Mouse (Mus musculus): ENCODE data around the gene Galnt4. TPM values are rescaled to one million over a fixed set of nuclear protein-coding genes. Genes with fewer than 3 reads are reported as not detected.
A peak's percentile ranks its signal among the peaks of the same experiment; 100 is the strongest.

Gene Galnt4
- polyA plus RNA-seq, 1 experiment from 2014 or later = 7.2 TPM

DNA sequence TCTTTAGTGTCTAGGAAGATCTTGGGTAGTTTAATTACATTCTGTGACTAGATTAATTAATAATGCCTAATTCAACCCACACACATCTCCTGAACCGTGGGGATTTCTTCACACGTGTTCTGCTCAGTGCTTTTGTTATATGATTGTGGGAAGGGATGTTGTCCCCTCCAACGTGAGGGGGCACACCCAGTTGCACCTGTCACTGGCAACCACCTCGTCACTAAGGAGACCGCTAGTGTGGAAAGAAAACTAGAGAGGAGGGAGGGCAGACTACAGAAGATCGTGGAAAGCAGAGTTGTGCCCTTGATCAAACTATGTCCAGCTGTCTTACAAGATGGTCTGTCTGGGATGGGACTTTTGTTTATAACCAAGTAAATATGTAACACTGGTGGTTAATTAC lies 21.9 kb upstream of the Galnt4 start:
- H3K27me3 ChIP-seq = no peaks in the 10 kb centered on the region
- no peak for TF ChIP-seq CTCF (IDR thresholded peaks at IDR 0.05)
- DNase-seq (ENCODE audit: low read depth, low spot score) (no peak), ATAC-seq (no peak)
- ChIA-PET POLR2A (no interaction called here), CTCF (interaction anchor here (0.9 to 1.5 kb wide), 5 partner anchors 9 to 599 kb away, joined by 3 read pairs; no protein-coding TSS in a partner anchor)
- in situ Hi-C loops (cut with MboI; ENCODE audit: low pct_unique_long_range_greater_than_20kb) = loop anchor here (10.0 to 25.0 kb wide), 3 partner anchors 699 to 1371 kb away; no protein-coding TSS in a partner anchor

DNA sequence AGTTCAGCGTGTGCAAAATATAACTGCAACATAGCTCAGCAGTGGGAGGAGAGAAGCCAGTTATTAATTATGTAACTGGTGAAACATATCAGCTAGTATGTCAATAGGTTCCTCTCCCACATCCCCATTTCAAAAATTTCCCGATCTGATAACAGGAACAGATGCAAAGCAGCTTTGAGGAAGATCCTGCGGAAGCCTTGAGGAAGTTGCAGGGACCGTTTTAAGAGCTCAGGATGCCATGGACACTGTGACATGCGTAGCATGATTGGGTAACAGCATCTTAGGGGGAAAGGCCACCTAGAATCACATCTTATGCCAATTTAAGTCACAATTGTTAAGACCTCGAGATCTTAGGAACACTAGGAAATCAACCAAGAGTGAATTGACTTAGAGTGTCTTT lies 18.1 kb upstream of the Galnt4 start:
- ChIA-PET POLR2A (no interaction called here), CTCF (no interaction called here)
- in situ Hi-C loops (cut with MboI; ENCODE audit: low pct_unique_long_range_greater_than_20kb) = loop anchor here (10.0 to 25.0 kb wide), 3 partner anchors 703 to 1375 kb away; no protein-coding TSS in a partner anchor
- no peak for TF ChIP-seq CTCF (IDR thresholded peaks at IDR 0.05)
- DNase-seq (ENCODE audit: low read depth, low spot score) (no peak), ATAC-seq (no peak)
- H3K27me3 ChIP-seq = peaks cover 4% of the 10 kb centered on the region

DNA sequence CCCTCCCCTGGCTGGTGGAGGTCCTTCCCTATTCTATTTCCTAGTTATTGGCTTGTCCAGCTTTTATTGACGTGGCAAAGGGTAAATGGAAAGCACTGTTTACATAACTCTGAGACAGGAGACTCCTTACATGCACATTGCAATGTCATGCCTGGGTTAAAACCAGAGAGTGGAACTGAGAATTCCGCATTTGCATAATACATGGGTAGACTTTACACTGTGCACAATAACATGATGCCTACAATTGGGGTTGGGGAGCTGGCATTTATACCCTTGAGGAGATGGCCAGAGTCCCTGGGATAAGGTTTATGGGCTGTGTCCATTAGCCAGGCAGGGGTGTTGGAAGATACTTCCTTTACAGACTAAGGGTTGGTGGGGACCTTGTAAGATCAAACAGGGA lies 14.6 kb upstream of the Galnt4 start:
- in situ Hi-C loops (cut with MboI; ENCODE audit: low pct_unique_long_range_greater_than_20kb) = loop anchor here (25.0 kb wide), 1 partner anchor 706 kb away; no protein-coding TSS in a partner anchor
- CTCF ChIA-PET = no interaction called here

DNA sequence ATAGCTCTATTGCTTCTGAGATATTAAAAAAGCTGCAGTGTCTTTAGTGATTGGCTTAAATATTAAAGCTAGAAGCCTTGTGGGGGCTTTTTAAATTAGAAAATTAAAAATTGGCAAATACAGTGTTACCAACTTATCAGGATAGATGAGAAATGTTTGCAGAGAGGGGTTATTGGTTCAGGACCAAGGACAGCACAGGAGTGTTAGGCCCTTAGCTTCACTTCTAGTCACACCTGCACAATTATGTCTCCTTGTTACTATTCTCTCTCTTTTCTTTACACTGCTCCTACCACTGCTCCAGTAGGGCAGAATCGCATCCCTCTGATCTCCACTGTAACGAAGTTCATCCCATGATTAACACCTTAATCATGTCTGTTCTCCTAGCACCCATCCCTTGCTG lies 12.8 kb upstream of the Galnt4 start:
- peaks cover 4% of the 10 kb centered on the region for H3K27me3 ChIP-seq
- TF ChIP-seq CTCF (IDR thresholded peaks at IDR 0.05) = no peak
- ChIA-PET CTCF (interaction anchor here (0.9 kb wide), 1 partner anchor 9 kb away, joined by 3 read pairs; no protein-coding TSS in a partner anchor), POLR2A (no interaction called here)
- in situ Hi-C loops (cut with MboI; ENCODE audit: low pct_unique_long_range_greater_than_20kb) = loop anchor here (25.0 kb wide), 1 partner anchor 708 kb away; no protein-coding TSS in a partner anchor
- ATAC-seq (no peak), DNase-seq (ENCODE audit: low read depth, low spot score) (no peak)

More for the DNA sequence above, 14.6 kb upstream of the Galnt4 start:
- no peak for TF ChIP-seq CTCF (IDR thresholded peaks at IDR 0.05)
- H3K27me3 ChIP-seq = peaks cover 4% of the 10 kb centered on the region
- no peak for DNase-seq (ENCODE audit: low read depth, low spot score)
- POLR2A ChIA-PET = no interaction called here
- ATAC-seq = no peak

DNA sequence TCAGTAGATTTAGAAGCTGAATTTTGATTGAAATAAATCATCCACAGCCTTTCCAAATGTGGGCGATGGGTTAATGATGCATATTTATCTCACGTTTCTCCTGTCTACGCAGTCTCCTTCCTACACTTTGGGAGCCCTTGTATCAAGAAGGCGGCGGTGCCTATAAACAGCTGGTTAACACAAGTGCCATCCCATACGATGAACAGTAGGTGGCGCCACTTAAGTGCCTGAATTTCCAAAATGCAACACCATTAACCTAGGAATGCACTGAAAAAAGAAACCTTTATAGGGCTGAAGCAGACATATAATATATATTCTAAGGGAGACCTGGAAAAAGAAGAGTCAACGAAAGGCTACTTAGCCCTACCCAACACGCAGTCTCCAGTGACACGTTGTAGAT lies 10.6 kb upstream of the Galnt4 start:
- H3K27me3 ChIP-seq = no peaks in the 10 kb centered on the region
- ChIA-PET CTCF (interaction anchor here (0.8 to 2.0 kb wide), 6 partner anchors 9 to 522 kb away, joined by 3 to 5 read pairs (median 4); no protein-coding TSS in a partner anchor), POLR2A (no interaction called here)
- peak; percentile 57 for TF ChIP-seq CTCF (IDR thresholded peaks at IDR 0.05)
- ATAC-seq (no peak), DNase-seq (ENCODE audit: low read depth, low spot score) (no peak)
- in situ Hi-C loops (cut with MboI; ENCODE audit: low pct_unique_long_range_greater_than_20kb) = loop anchor here (25.0 kb wide), 1 partner anchor 710 kb away; no protein-coding TSS in a partner anchor

DNA sequence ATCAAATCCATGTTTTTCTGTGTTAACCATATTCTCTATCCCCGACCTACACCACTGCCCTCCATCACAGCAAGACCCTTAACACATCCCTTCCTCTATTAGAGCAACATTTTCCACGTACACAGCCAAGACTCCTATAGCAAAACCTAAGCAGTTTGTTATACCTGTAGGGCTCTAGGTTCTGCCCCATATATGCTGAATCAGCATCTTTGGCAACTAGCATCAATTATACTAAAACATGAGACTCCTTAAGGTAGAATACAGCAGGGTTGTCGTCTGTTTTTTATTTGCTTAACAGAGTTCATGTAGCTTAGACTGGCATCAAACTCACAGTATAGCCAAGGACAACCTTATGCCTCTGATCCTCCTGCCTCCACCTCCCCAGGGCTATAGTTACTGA lies 2.4 kb upstream of the Galnt4 start:
- TF ChIP-seq CTCF (IDR thresholded peaks at IDR 0.05) = no peak
- no peak for ATAC-seq
- H3K27me3 ChIP-seq = no peaks in the 10 kb centered on the region
- ChIA-PET CTCF (interaction anchor here (1.5 kb wide), 1 partner anchor 9 kb away, joined by 5 read pairs; no protein-coding TSS in a partner anchor), POLR2A (interaction anchor here (1.2 kb wide), 1 partner anchor 9 kb away, joined by 4 read pairs; no protein-coding TSS in a partner anchor)
- in situ Hi-C loops (cut with MboI; ENCODE audit: low pct_unique_long_range_greater_than_20kb) = no loop called here
- DNase-seq (ENCODE audit: low read depth, low spot score) = no peak

DNA sequence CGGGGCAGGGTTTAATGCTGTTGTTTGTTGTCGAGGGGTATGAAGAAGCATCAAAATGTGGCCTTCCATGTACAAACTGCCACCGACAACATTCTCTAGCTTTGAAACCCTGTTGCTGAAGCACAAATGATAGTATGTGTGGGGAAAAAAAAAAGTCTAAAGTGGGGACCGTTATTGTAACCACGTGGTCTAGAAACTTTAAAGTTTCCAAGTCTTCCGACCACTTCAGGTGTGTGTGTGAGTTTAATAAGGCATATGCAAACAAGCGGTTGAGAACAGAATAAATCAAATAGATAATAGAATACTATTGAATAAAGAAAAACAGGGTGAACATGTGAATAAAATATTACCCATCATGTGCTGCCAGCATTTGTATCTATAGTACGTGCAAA lies 1.7 kb upstream of the Galnt4 start:
- ChIA-PET CTCF (interaction anchor here (1.5 kb wide), 1 partner anchor 9 kb away, joined by 5 read pairs; no protein-coding TSS in a partner anchor), POLR2A (interaction anchor here (1.2 kb wide), 1 partner anchor 10 kb away, joined by 4 read pairs; no protein-coding TSS in a partner anchor)
- no peak for TF ChIP-seq CTCF (IDR thresholded peaks at IDR 0.05)
- DNase-seq (ENCODE audit: low read depth, low spot score) (no peak), ATAC-seq (no peak)
- in situ Hi-C loops (cut with MboI; ENCODE audit: low pct_unique_long_range_greater_than_20kb) = no loop called here
- no peaks in the 10 kb centered on the region for H3K27me3 ChIP-seq

DNA sequence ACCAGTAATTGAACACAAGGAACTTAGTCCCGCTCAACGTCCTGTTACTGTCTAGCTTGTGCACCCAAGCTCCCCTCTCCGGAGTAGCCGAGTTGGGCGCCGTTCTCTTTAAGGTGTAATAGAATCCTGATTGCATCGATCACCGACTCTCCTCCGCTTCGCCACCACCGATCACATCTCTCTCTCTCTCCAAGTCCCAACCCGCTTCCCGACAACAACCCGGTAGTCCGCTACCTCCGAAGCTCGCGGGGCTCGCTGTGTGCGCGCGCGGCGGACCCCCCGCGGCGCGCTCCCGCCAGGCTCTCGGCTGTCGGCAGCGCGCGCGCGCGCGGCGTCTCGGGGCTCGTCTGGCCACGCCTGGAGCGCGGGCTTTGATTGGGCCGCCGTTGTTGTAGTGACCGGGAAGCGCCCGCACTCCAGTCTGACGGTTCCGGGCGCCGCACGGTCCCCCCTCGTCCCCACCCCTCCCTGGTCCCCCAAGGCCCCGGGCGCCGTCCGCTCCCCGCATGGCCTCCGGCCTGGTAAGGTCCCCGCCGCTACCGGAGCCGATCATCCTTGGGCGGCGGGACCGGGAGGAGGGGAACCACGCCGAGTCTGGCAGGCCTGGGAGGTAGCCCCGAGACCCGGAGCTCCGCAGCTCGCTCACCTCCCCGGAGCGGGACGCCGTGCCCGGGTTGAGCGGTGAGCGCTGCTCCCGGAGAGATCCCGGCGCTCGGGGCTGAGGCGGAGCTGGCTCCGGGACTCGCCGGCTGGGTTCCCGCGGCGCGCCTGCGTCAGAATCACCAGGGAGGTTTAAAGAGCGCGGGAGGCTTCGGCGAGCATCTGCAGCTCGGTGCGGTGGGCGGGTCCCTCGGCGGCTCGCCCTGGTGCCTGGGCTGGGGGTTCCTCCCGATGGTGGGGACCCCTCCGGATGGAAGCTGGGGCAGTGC lies 992 bp upstream of the Galnt4 start, which contains the start of gene Poc1b:
Gene Poc1b (plus strand): TSS at position 334 of the 929 bp plus-strand sequence.
- ATAC-seq = peak; percentile 75
- in situ Hi-C loops (cut with MboI; ENCODE audit: low pct_unique_long_range_greater_than_20kb) = no loop called here
- H3K27me3 ChIP-seq = no peaks in the 10 kb centered on the region
- DNase-seq (ENCODE audit: low read depth, low spot score) = no peak
- ChIA-PET CTCF (interaction anchor here (0.6 to 1.6 kb wide), 8 partner anchors 10 to 512 kb away, joined by 3 to 5 read pairs (median 4); no protein-coding TSS in a partner anchor), POLR2A (interaction anchor here (1.2 kb wide), 1 partner anchor 10 kb away, joined by 4 read pairs; no protein-coding TSS in a partner anchor)
- TF ChIP-seq CTCF (IDR thresholded peaks at IDR 0.05) = no peak

DNA sequence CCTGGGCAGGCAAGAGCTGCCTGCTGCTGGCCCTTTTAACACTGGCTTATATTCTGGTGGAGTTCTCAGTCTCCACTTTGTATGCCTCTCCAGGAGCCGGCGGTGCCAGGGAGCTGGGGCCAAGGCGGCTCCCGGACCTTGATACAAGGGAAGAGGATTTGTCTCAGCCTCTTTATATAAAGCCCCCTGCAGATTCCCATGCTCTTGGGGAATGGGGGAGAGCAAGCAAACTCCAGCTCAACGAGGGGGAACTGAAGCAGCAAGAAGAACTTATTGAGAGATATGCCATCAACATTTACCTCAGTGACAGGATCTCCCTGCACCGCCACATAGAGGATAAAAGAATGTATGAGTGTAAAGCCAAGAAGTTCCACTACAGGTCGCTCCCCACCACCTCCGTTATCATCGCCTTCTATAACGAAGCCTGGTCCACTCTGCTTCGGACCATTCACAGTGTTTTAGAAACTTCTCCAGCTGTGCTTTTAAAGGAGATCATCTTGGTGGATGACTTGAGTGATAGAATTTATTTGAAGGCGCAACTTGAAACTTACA lies 548 bp downstream of the Galnt4 start:
- H3K27me3 ChIP-seq = no peaks in the 10 kb centered on the region
- no peak for TF ChIP-seq CTCF (IDR thresholded peaks at IDR 0.05)
- POLR2A ChIA-PET = no interaction called here
- ATAC-seq (no peak), DNase-seq (ENCODE audit: low read depth, low spot score) (no peak)
- CTCF ChIA-PET = interaction anchor here (0.8 to 1.6 kb wide), 7 partner anchors 10 to 511 kb away, joined by 3 to 5 read pairs (median 4); no protein-coding TSS in a partner anchor
- in situ Hi-C loops (cut with MboI; ENCODE audit: low pct_unique_long_range_greater_than_20kb) = no loop called here

DNA sequence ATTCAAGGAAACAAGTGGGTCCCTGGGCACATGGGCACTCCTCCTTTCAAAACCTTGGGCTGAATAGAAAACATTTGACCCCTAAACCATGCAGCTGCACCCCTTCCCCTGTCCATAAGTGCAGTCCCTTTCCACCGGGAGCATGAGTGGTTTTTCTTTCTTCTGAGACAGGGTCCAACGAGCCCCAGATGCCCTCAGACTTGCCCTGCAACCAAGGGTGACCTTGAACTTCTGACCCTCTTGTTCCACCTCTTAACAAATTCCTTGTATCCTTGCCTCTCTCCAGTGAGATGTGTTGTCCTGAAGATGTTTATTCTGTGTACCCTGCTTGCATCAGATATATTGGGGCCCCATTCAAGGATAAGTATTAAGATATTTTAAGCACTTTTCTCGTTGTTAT lies 5.6 kb downstream of the Galnt4 start:
- DNase-seq (ENCODE audit: low read depth, low spot score) (no peak), ATAC-seq (no peak)
- no peaks in the 10 kb centered on the region for H3K27me3 ChIP-seq
- ChIA-PET CTCF (no interaction called here), POLR2A (no interaction called here)
- TF ChIP-seq CTCF (IDR thresholded peaks at IDR 0.05) = no peak
- in situ Hi-C loops (cut with MboI; ENCODE audit: low pct_unique_long_range_greater_than_20kb) = no loop called here
